Mouse (Mus musculus): ENCODE measurements at regions not wholly inside any gene's neighbourhood (a gene's known extent, or its start where the extent isn't known, plus 50 kb on each side); places are given as distances from the start of the nearest gene placed in this dataset.

DNA sequence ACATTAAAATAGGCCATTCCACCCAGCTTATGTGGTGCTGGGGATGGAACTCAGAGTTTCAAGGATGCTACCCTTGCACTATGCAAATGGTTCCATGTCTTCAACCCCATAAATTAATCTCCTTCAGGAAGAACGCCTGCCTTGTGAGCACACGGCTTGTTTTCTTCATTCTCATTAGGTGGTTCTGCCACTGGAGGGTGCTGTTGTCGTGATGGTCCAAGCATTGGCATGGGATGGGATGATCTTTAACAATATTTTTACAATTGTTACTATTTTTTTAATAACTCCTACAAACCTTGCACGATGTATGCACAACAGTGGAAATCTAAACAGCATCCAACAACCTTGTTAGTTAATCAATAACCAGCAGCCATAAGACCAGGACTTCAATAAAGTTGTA, 185.0 kb downstream of the S1pr1 start (continued):
- no peak for TF ChIP-seq ETS1 (conservative IDR thresholded peaks at IDR 0.05; ENCODE audit: low read depth, low read length)
- no peak for TF ChIP-seq KAT2A (IDR thresholded peaks at IDR 0.05; ENCODE audit: insufficient replicate concordance, low read length)
- no peak for TF ChIP-seq MAX (IDR thresholded peaks at IDR 0.05; ENCODE audit: low read length)
- TF ChIP-seq MEF2A (IDR thresholded peaks at IDR 0.05; ENCODE audit: borderline replicate concordance, low read depth, low read length), result no peak
- TF ChIP-seq SIN3A (IDR thresholded peaks at IDR 0.05; ENCODE audit: low read length), result no peak
- TF ChIP-seq IRF4 (IDR thresholded peaks at IDR 0.05; ENCODE audit: low read depth, low read length), result no peak
- no peak for TF ChIP-seq MXI1 (IDR thresholded peaks at IDR 0.05; ENCODE audit: low read depth, low read length)
- TF ChIP-seq RCOR1 (conservative IDR thresholded peaks at IDR 0.05; ENCODE audit: low read depth, low read length), result no peak
- no peak for TF ChIP-seq MAZ (IDR thresholded peaks at IDR 0.05; ENCODE audit: low read depth, low read length)
- no peak for TF ChIP-seq ELF1 (IDR thresholded peaks at IDR 0.05; ENCODE audit: low read depth, low read length)
- no peak for TF ChIP-seq NELFE (IDR thresholded peaks at IDR 0.05; ENCODE audit: low read depth, low read length)
- TF ChIP-seq HCFC1 (IDR thresholded peaks at IDR 0.05; ENCODE audit: low read depth, low read length), result no peak

DNA sequence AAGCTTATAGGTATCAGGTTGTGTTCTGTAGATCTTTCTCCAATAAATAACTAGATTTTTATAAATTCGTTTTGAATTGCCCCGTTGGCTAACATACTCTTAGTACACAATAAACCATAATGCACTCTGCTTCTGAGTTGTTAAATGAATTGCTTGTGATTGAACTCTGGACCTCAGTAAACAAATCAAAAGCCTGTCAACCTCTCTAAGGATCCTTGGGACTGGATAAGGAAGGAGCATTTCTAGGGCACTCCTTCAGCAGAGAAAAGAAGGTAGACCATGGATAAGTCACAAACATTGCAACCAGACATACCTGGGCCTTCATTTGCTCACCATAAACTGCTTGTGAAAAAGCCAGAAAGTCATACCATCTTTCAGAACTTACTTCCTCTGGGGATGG, 191.4 kb downstream of the S1pr1 start:
- no peaks in the 10 kb centered on the region for H3K4me1 ChIP-seq (ENCODE audit: control insufficient read depth in 1 of 2, insufficient read depth in 2 of 2)
- H3K27me3 ChIP-seq (replicated peaks), result no peaks in the 10 kb centered on the region
- H3K27ac ChIP-seq (ENCODE audit: insufficient read depth, low read depth), result no peak overlapping the region
- no peak overlapping the region for H3K9ac ChIP-seq (ENCODE audit: insufficient read depth, low read depth)
- TF ChIP-seq POLR2AphosphoS2 (IDR thresholded peaks at IDR 0.05; ENCODE audit: low read depth, low read length) (no peak), USF1 (IDR thresholded peaks at IDR 0.05; ENCODE audit: low read depth, low read length) (no peak), UBTF (IDR thresholded peaks at IDR 0.05; ENCODE audit: low read depth, low read length) (no peak), ZNF384 (IDR thresholded peaks at IDR 0.05; ENCODE audit: low read depth, low read length) (no peak), MAZ (IDR thresholded peaks at IDR 0.05; ENCODE audit: low read depth, low read length) (no peak), JUND (conservative IDR thresholded peaks at IDR 0.05; ENCODE audit: low read depth, low read length) (no peak), KAT2A (IDR thresholded peaks at IDR 0.05; ENCODE audit: insufficient replicate concordance, low read length) (no peak), NRF1 (IDR thresholded peaks at IDR 0.05; ENCODE audit: low read depth, low read length) (no peak), HCFC1 (IDR thresholded peaks at IDR 0.05; ENCODE audit: low read depth, low read length) (no peak), ELF1 (IDR thresholded peaks at IDR 0.05; ENCODE audit: low read depth, low read length) (no peak), MAFK (IDR thresholded peaks at IDR 0.05; ENCODE audit: insufficient replicate concordance, low read length) (no peak), ZC3H11A (IDR thresholded peaks at IDR 0.05; ENCODE audit: low read depth, low read length) (no peak), TCF12 (IDR thresholded peaks at IDR 0.05; ENCODE audit: low read depth, low read length) (no peak), POLR2A (IDR thresholded peaks at IDR 0.05; ENCODE audit: low read depth, low read length) (no peak), MAX (IDR thresholded peaks at IDR 0.05; ENCODE audit: low read length) (no peak), ZMIZ1 (IDR thresholded peaks at IDR 0.05; ENCODE audit: low read depth, low read length) (no peak)
- dilution Hi-C loops (cut with MboI; ENCODE audit: extremely low pct_ligation_motif_present, extremely low pct_unique_long_range_greater_than_20kb, low sequenced_read_pairs) (no loop called here), in situ Hi-C loops (cut with MboI; ENCODE audit: low pct_ligation_motif_present, low pct_unique_long_range_greater_than_20kb, low sequenced_read_pairs) (no loop called here)
- no peak overlapping the region for H3K4me2 ChIP-seq (ENCODE audit: insufficient read depth, low read depth, poor library complexity, severe bottlenecking)
- DNase-seq (ENCODE audit: extremely low read depth), result no peak
- no peaks in the 10 kb centered on the region for H3K9me3 ChIP-seq (replicated peaks; ENCODE audit: low read length)
- H3K36me3 ChIP-seq (replicated peaks in 1 of 2; ENCODE audit: control insufficient read depth in 1 of 2, insufficient read depth in 1 of 2, low read length in 1 of 2), result no peaks in the 10 kb centered on the region
- H3K4me3 ChIP-seq (replicated peaks in 1 of 3; ENCODE audit: low read depth in 2 of 3, low read length in 2 of 3, poor library complexity in 1 of 3), result no peak overlapping the region
- H3K79me2 ChIP-seq (replicated peaks; ENCODE audit: control insufficient read depth, extremely low read depth, insufficient read depth, poor library complexity, severe bottlenecking), result no peaks in the 10 kb centered on the region

All from CH12.LX (cell line).